Mouse (Mus musculus) heart, embryonic 12.5 days (tissue): ENCODE results near the gene Mrtfb. TPM values are rescaled to one million over a fixed set of nuclear protein-coding genes. Genes with fewer than 3 reads are reported as not detected.

Experiments
- ATAC-seq: fragments of 200-750 bp; cut with Nextera tagmentation; 2 replicates; pipeline ENCODE4 v1.8.0; 2017; ENCODE audit warnings: moderate TSS enrichment, moderate library complexity; ENCODE audit not compliant: insufficient number of reproducible peaks, low FRiP score
- H3K27ac ChIP-seq: fragments of 300-500 bp; sonication (generic); 2 replicates; pipeline ENCODE4 v1.5.1; 2016; ENCODE audit warnings: mild to moderate bottlenecking, moderate library complexity; ENCODE audit not compliant: poor library complexity, severe bottlenecking
- H3K27me3 ChIP-seq: fragments of 300-500 bp; sonication (generic); replicated peaks from 2 replicates; pipeline ENCODE4 v1.6.1; 2016; ENCODE audit warnings: mild to moderate bottlenecking, moderate library complexity
- H3K36me3 ChIP-seq: fragments of 300-500 bp; sonication (generic); 2 replicates; pipeline ENCODE4 v1.6.1; 2016; ENCODE audit warnings: mild to moderate bottlenecking, moderate library complexity
- H3K4me1 ChIP-seq: fragments of 300-500 bp; sonication (generic); replicated peaks from 2 replicates; pipeline ENCODE4 v1.6.1; 2016; ENCODE audit warnings: mild to moderate bottlenecking
- H3K4me2 ChIP-seq: fragments of 300-500 bp; sonication (generic); 2 replicates; pipeline ENCODE4 v1.6.1; 2016; ENCODE audit warnings: mild to moderate bottlenecking, moderate library complexity
- H3K4me3 ChIP-seq: fragments of 300-500 bp; sonication (generic); 2 replicates; pipeline ENCODE4 v1.5.1; 2016; ENCODE audit warnings: mild to moderate bottlenecking
- H3K9ac ChIP-seq: fragments of 300-500 bp; sonication (generic); 2 replicates; pipeline ENCODE4 v1.6.1; 2016; ENCODE audit warnings: mild to moderate bottlenecking, moderate library complexity
- H3K9me3 ChIP-seq: fragments of 300-500 bp; sonication (generic); replicated peaks from 2 replicates; pipeline ENCODE4 v1.6.1; 2016; ENCODE audit warnings: mild to moderate bottlenecking, moderate library complexity
- WGBS: fragments of 180-500 bp; shearing (Covaris S2); methylation state at CpG from one replicate; pipeline ENCODE4 v1.1.7; 2016; 5-methylcytosine and 5-hydroxymethylcytosine counted together
- polyA plus RNA-seq: library from polyadenylated mRNA; unstranded; fragments of >200 nt; fragmentation: Nextera tagmentation; extraction: Ambion mirVana; gene quantifications from 2 replicates; pipeline ENCODE4 v1.2.1, GENCODE M21; 2016

Mrtfb gene
- polyA plus RNA-seq = 15.2 and 15.5 TPM in 2 replicates

- peak within 1 kb of the TSS; percentile 91 for H3K9ac ChIP-seq
- H3K4me1 ChIP-seq = peaks cover 27% of the 10 kb centered on the region
- H3K36me3 ChIP-seq = no peaks in the 10 kb centered on the region
- peak; percentile 89 for ATAC-seq
- H3K4me2 ChIP-seq = peak within 1 kb of the TSS; percentile 90
- H3K4me3 ChIP-seq = peak within 1 kb of the TSS; percentile 92
- WGBS = 1% methylated on average over 52 of the region's 56 CpGs
- no peaks in the 10 kb centered on the region for H3K9me3 ChIP-seq
- H3K27me3 ChIP-seq = no peaks in the 10 kb centered on the region
- peak within 1 kb of the TSS; percentile 69 for H3K27ac ChIP-seq
These were observed at the start of gene Mrtfb for GRCm38 (mm10) chr16:13255855-13256635. Gene Mrtfb (plus strand): TSS chr16:13256481.

GRCm38 (mm10) chr16:13207649-13208048, 48.6 kb upstream of the Mrtfb start:
- Histone ChIP-seq H3K9ac (no peak overlapping the region), H3K4me3 (no peak overlapping the region), H3K4me2 (no peak overlapping the region), H3K36me3 (no peaks in the 10 kb centered on the region), H3K27me3 (no peaks in the 10 kb centered on the region), H3K4me1 (no peaks in the 10 kb centered on the region), H3K27ac (no peak overlapping the region), H3K9me3 (no peaks in the 10 kb centered on the region)
- ATAC-seq = no peak
- WGBS = 68% methylated on average over 5 of the region's 5 CpGs

DNA sequence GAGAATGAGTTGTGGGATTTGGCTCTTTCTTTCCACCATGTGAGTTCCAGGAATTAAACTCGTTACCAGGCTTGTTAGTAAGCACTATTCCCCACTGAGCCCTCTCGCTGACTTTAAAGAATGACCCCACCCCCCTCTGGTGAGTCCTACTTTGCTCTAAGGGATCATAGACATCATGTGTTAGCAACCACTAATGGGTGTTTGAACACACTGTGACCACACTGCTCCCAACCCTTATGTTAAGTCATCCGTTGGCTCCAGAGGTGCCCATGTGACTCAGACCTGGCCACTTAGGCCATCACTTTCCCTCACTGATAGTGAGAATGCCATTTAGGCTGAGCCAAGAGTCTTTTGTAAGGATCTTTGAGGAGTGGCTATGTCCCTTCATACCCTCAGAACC, 48.2 kb upstream of the Mrtfb start:
- no peak for ATAC-seq
- H3K4me2 ChIP-seq = no peak overlapping the region
- H3K9me3 ChIP-seq = no peaks in the 10 kb centered on the region
- no peaks in the 10 kb centered on the region for H3K4me1 ChIP-seq
- 28% methylated on average over 3 of the region's 3 CpGs for WGBS
- H3K27ac ChIP-seq = no peak overlapping the region
- no peak overlapping the region for H3K4me3 ChIP-seq
- H3K9ac ChIP-seq = no peak overlapping the region
- no peaks in the 10 kb centered on the region for H3K27me3 ChIP-seq
- no peaks in the 10 kb centered on the region for H3K36me3 ChIP-seq

GRCm38 (mm10) chr16:13212781-13213180, 43.5 kb upstream of the Mrtfb start:
- 76% methylated on average over 4 of the region's 4 CpGs for WGBS
- Histone ChIP-seq H3K4me2 (no peak overlapping the region), H3K27ac (no peak overlapping the region), H3K4me3 (no peak overlapping the region), H3K36me3 (no peaks in the 10 kb centered on the region), H3K4me1 (peaks cover 10% of the 10 kb centered on the region), H3K9ac (no peak overlapping the region), H3K27me3 (no peaks in the 10 kb centered on the region), H3K9me3 (no peaks in the 10 kb centered on the region)
- ATAC-seq = no peak

- peaks cover 15% of the 10 kb centered on the region for H3K4me1 ChIP-seq
- no peak for ATAC-seq
- WGBS = 39% methylated on average over 5 of the region's 5 CpGs
- no peaks in the 10 kb centered on the region for H3K9me3 ChIP-seq
- H3K36me3 ChIP-seq = no peaks in the 10 kb centered on the region
- H3K27ac ChIP-seq = peak overlapping the region; percentile 53
- no peak overlapping the region for H3K9ac ChIP-seq
- H3K27me3 ChIP-seq = no peaks in the 10 kb centered on the region
- no peak overlapping the region for H3K4me3 ChIP-seq
- no peak overlapping the region for H3K4me2 ChIP-seq
These were observed 39.9 kb upstream of the Mrtfb start for GRCm38 (mm10) chr16:13216116-13216952.

GRCm38 (mm10) chr16:13217951-13218350, 38.3 kb upstream of the Mrtfb start:
- WGBS = 78% methylated on average over 8 of the region's 8 CpGs
- H3K4me3 ChIP-seq = no peak overlapping the region
- no peak for ATAC-seq
- H3K9me3 ChIP-seq = no peaks in the 10 kb centered on the region
- peaks cover 15% of the 10 kb centered on the region for H3K4me1 ChIP-seq
- H3K27me3 ChIP-seq = no peaks in the 10 kb centered on the region
- H3K27ac ChIP-seq = no peak overlapping the region
- no peaks in the 10 kb centered on the region for H3K36me3 ChIP-seq
- H3K4me2 ChIP-seq = no peak overlapping the region
- no peak overlapping the region for H3K9ac ChIP-seq

DNA sequence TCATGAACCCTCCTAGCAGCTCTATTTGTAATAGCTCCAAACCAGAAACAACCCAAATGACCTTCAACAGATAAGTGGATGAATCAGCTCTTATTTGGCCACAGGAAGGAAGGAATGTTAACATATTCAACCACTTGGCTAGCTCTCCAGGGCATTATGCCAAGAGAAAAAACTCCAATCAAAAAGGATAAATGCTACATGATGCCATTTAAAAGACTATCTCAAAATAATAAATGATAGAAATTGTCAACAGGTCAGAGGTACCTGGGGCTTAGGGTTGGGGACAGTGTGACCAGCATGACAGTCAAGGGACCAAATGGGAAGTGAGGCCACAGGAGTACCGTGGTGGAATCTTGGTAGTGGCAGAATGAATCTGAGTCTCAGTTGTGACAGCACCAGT, 34.8 kb upstream of the Mrtfb start:
- H3K4me1 ChIP-seq = peaks cover 8% of the 10 kb centered on the region
- H3K9ac ChIP-seq = no peak overlapping the region
- no peak overlapping the region for H3K4me3 ChIP-seq
- WGBS = 72% methylated on average over 1 of the region's 1 CpGs
- no peak overlapping the region for H3K4me2 ChIP-seq
- no peak for ATAC-seq
- H3K27ac ChIP-seq = no peak overlapping the region
- no peaks in the 10 kb centered on the region for H3K9me3 ChIP-seq
- H3K36me3 ChIP-seq = no peaks in the 10 kb centered on the region
- no peaks in the 10 kb centered on the region for H3K27me3 ChIP-seq

DNA sequence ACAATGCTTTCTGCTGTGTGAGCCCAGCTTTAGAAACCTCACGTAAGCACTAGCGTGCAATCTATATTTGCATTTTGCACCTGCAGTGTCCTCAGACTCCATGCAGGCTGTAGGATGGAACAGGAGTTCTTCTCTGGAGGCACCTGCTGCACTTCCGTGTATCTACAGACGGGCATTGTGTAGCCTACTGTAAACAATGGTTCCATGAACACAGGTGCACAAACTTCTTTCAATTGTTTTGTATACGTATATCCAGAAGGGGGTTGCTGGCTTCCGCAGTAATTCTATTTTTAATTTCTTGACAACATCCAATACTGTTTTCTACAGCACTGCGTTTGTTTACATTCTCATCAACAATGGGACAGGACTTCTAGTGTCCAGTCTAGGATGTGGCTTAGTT, 24.2 kb upstream of the Mrtfb start:
- WGBS = 83% methylated on average over 7 of the region's 7 CpGs
- Histone ChIP-seq H3K27me3 (no peaks in the 10 kb centered on the region), H3K9ac (no peak overlapping the region), H3K36me3 (no peaks in the 10 kb centered on the region), H3K4me3 (no peak overlapping the region), H3K27ac (no peak overlapping the region), H3K4me2 (no peak overlapping the region), H3K9me3 (no peaks in the 10 kb centered on the region), H3K4me1 (0 out of 2 replicates have a peak, but pooled peaks cover 3% of the 10 kb centered on the region)
- no peak for ATAC-seq

- no peaks in the 10 kb centered on the region for H3K36me3 ChIP-seq
- H3K4me3 ChIP-seq = no peak overlapping the region
- WGBS = 54% methylated on average over 14 of the region's 14 CpGs
- no peak overlapping the region for H3K9ac ChIP-seq
- no peaks in the 10 kb centered on the region for H3K9me3 ChIP-seq
- ATAC-seq = peak; percentile 88
- 0 out of 2 replicates have a peak, but pooled peaks cover 3% of the 10 kb centered on the region for H3K4me1 ChIP-seq
- H3K27me3 ChIP-seq = no peaks in the 10 kb centered on the region
- H3K27ac ChIP-seq = peak overlapping the region; percentile 60
- no peak overlapping the region for H3K4me2 ChIP-seq
These were observed 23.1 kb upstream of the Mrtfb start for GRCm38 (mm10) chr16:13232912-13233802.

DNA sequence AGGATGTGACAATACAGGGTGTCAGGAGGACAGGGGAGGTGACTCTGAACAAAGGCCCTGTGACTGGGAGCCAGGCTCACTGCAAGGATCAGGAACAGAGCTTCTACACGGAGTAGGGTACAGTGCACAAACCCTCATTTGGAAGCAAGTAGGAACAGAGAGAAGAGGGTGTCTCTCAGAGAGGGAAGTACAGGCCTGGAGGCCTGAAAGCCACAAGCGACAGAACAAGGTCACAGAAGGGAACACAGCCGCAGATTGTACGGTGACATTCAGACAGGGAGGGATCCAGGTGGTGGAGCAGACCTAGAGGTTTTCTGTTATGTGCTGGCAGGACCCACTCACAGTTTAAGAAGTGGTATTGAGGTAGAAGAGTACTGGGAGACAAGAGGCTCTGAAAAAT, 17.2 kb upstream of the Mrtfb start:
- no peaks in the 10 kb centered on the region for H3K36me3 ChIP-seq
- ATAC-seq = no peak
- WGBS = 71% methylated on average over 4 of the region's 4 CpGs
- H3K4me3 ChIP-seq = no peak overlapping the region
- no peaks in the 10 kb centered on the region for H3K9me3 ChIP-seq
- no peak overlapping the region for H3K4me2 ChIP-seq
- no peaks in the 10 kb centered on the region for H3K4me1 ChIP-seq
- no peaks in the 10 kb centered on the region for H3K27me3 ChIP-seq
- H3K9ac ChIP-seq = no peak overlapping the region
- H3K27ac ChIP-seq = no peak overlapping the region

- no peaks in the 10 kb centered on the region for H3K36me3 ChIP-seq
- H3K27ac ChIP-seq = no peak overlapping the region
- WGBS = 63% methylated on average over 2 of the region's 2 CpGs
- no peak overlapping the region for H3K4me3 ChIP-seq
- H3K4me2 ChIP-seq = no peak overlapping the region
- no peaks in the 10 kb centered on the region for H3K4me1 ChIP-seq
- ATAC-seq = no peak
- H3K27me3 ChIP-seq = no peaks in the 10 kb centered on the region
- no peaks in the 10 kb centered on the region for H3K9me3 ChIP-seq
- H3K9ac ChIP-seq = no peak overlapping the region
These were observed 16.7 kb upstream of the Mrtfb start for GRCm38 (mm10) chr16:13239544-13239943.
